7 mouse cellular contexts compared by ENCODE assay signal in genomic region chr2:116020451-116020951, GRCm38 (mm10). TPM values are rescaled to one million over a fixed set of nuclear protein-coding genes. Genes with fewer than 3 reads are reported as not detected.
DNase-seq lines count a peak whose midpoint lies in the region; ATAC-seq and TF ChIP-seq lines count a peak whose summit lies in the region.

No protein-coding gene starts in this region.

- peak; percentile 69 for DNase-seq in brain, embryonic 14.5 days (ENCODE audit: low read depth)
- no peak for DNase-seq in adipocyte (ENCODE audit: low spot score)
- no peak for DNase-seq in left cerebral cortex, adult 8-10 months (ENCODE audit: low spot score in 2 of 2)
- DNase-seq in T-cell, adult 2 months (ENCODE audit: low spot score), result no peak

- ATAC-seq in embryonic facial prominence, embryonic 13.5 days (ENCODE audit: insufficient number of reproducible peaks, insufficient read depth, low FRiP score, low TSS enrichment, low read depth), result peak; percentile 61
- ATAC-seq in intestine, embryonic 15.5 days, result peak; percentile 46
- ATAC-seq in midbrain, embryonic 16.5 days, result peak; percentile 73

- H3K9me3 ChIP-seq in embryonic facial prominence, embryonic 13.5 days, result no peaks in the 10 kb centered on the region
- H3K9me3 ChIP-seq in intestine, embryonic 15.5 days, result no peaks in the 10 kb centered on the region
- H3K9me3 ChIP-seq in midbrain, embryonic 16.5 days (replicated peaks; ENCODE audit: control insufficient read depth, low read length, poor library complexity, severe bottlenecking), result no peaks in the 10 kb centered on the region

- peaks cover 16% of the 10 kb centered on the region; the same call in 1 of the 2 replicates for H3K27me3 ChIP-seq in embryonic facial prominence, embryonic 13.5 days
- no peaks in the 10 kb centered on the region for H3K27me3 ChIP-seq in intestine, embryonic 15.5 days (replicated peaks)
- no peaks in the 10 kb centered on the region; the same call in 1 of the 2 replicates for H3K27me3 ChIP-seq in midbrain, embryonic 16.5 days (ENCODE audit: control insufficient read depth, insufficient read depth, low read depth, low read length)

- 0 out of 2 replicates have a peak overlapping the region, but pooled peaks have one; percentile 51 for H3K9ac ChIP-seq in embryonic facial prominence, embryonic 13.5 days
- H3K9ac ChIP-seq in intestine, embryonic 15.5 days, result no peak overlapping the region
- peak overlapping the region; percentile 44 for H3K9ac ChIP-seq in midbrain, embryonic 16.5 days (ENCODE audit: low read depth, low read length)

- H3K4me2 ChIP-seq in embryonic facial prominence, embryonic 13.5 days, result peak overlapping the region; percentile 47
- no peak overlapping the region; the same call in 1 of the 2 replicates for H3K4me2 ChIP-seq in intestine, embryonic 15.5 days (replicated peaks)
- H3K4me2 ChIP-seq in midbrain, embryonic 16.5 days (ENCODE audit: low read length), result peak overlapping the region; percentile 18

- TF ChIP-seq CTCF in brain, embryonic 14.5 days (IDR thresholded peaks at IDR 0.05; ENCODE audit: borderline replicate concordance, extremely low read depth, insufficient read depth, insufficient read length), result no peak

- H3K4me1 ChIP-seq in embryonic facial prominence, embryonic 13.5 days, result peaks cover 29% of the 10 kb centered on the region
- peaks cover 15% of the 10 kb centered on the region for H3K4me1 ChIP-seq in intestine, embryonic 15.5 days (replicated peaks)
- peaks cover 27% of the 10 kb centered on the region for H3K4me1 ChIP-seq in midbrain, embryonic 16.5 days (ENCODE audit: control insufficient read depth, insufficient read depth, low read length)

- H3K4me3 ChIP-seq in embryonic facial prominence, embryonic 13.5 days, result peak overlapping the region; percentile 12; the same call in 1 of the 2 replicates
- no peak overlapping the region for H3K4me3 ChIP-seq in intestine, embryonic 15.5 days (replicated peaks)
- no peak overlapping the region; the same call in 1 of the 2 replicates for H3K4me3 ChIP-seq in midbrain, embryonic 16.5 days (ENCODE audit: low read depth, low read length)

- WGBS in embryonic facial prominence, embryonic 13.5 days, result 19% methylated on average over 5 of the region's 5 CpGs
- WGBS in intestine, embryonic 15.5 days, result 45% methylated on average over 5 of the region's 5 CpGs
- 10% methylated on average over 5 of the region's 5 CpGs for WGBS in midbrain, embryonic 16.5 days

- 0 out of 2 replicates have a peak overlapping the region, but pooled peaks have one; percentile 55 for H3K27ac ChIP-seq in embryonic facial prominence, embryonic 13.5 days
- H3K27ac ChIP-seq in intestine, embryonic 15.5 days, result no peak overlapping the region; the same call in 1 of the 2 replicates
- H3K27ac ChIP-seq in midbrain, embryonic 16.5 days (ENCODE audit: low read length), result peak overlapping the region; percentile 67

- 0 out of 2 replicates have a peak, but pooled peaks cover 4% of the 10 kb centered on the region for H3K36me3 ChIP-seq in embryonic facial prominence, embryonic 13.5 days
- no peaks in the 10 kb centered on the region for H3K36me3 ChIP-seq in intestine, embryonic 15.5 days
- no peaks in the 10 kb centered on the region for H3K36me3 ChIP-seq in midbrain, embryonic 16.5 days (ENCODE audit: control insufficient read depth, insufficient read depth, low read length)

- no peak for TF ChIP-seq POLR2A in brain, embryonic 14.5 days (IDR thresholded peaks at IDR 0.05; ENCODE audit: borderline replicate concordance, extremely low read depth, insufficient read depth, insufficient read length, poor library complexity, severe bottlenecking)

RNA-seq across cellular contexts. Expression of gene Meis2, which starts 45.1 kb away (rescaled TPM):
- polyA plus RNA-seq in brain, embryonic 14.5 days (2012; rRNA removed), result 134 and 209 TPM in 2 replicates
- 43.1 and 45.6 TPM in 2 replicates for polyA plus RNA-seq in embryonic facial prominence, embryonic 13.5 days (2015; fragmentation: Nextera tagmentation; extraction: Ambion mirVana)
- 39.9 and 41.5 TPM in 2 replicates for polyA plus RNA-seq in intestine, embryonic 15.5 days (2015; fragmentation: Nextera tagmentation; extraction: Ambion mirVana)
- 62.5 and 70.2 TPM in 2 replicates for polyA plus RNA-seq in midbrain, embryonic 16.5 days (2015; fragmentation: Nextera tagmentation; extraction: Ambion mirVana)
- 100 to 1,000 TPM; 141 to 190 (median 171) TPM for total RNA-seq in left cerebral cortex, adult 8-10 months (2022)
